Mouse (Mus musculus): ENCODE measurements around the gene Sh3bp5. TPM values are rescaled to one million over a fixed set of nuclear protein-coding genes. Genes with fewer than 3 reads are reported as not detected.
"Not testable (repeated sequence)": the region's sequence is repeated elsewhere in the genome, so short reads cannot be mapped to it uniquely, and the experiment has no call there.

Gene Sh3bp5
- polyA plus RNA-seq, 1 experiment from 2014 or later = 26.7 TPM

DNA sequence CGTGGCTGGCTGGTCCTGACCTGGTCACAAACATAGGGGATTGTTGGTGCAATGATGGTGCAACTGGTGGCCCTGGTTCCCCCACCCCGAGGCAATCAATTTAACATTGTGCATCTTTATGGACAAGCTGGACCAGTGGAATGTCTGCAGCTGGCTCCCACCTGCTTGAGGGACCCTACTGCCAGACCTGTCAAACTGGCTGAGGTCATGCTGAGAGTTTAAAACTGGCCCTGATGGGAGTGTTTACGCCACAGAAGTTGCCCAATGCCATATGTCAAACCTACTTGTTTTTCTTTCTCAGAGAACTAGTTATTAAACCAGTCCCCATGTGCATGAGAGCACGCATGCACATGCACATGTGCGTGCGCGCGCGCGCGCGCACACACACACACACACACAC lies 22.1 kb upstream of the Sh3bp5 start:
- DNase-seq (ENCODE audit: low spot score) = peak; percentile 57
- H3K9ac ChIP-seq (ENCODE audit: low read length) = no peak overlapping the region
- peak overlapping the region; percentile 59; the same call in 1 of the 2 replicates for H3K27ac ChIP-seq (replicated peaks; ENCODE audit: low read depth, low read length)

DNA sequence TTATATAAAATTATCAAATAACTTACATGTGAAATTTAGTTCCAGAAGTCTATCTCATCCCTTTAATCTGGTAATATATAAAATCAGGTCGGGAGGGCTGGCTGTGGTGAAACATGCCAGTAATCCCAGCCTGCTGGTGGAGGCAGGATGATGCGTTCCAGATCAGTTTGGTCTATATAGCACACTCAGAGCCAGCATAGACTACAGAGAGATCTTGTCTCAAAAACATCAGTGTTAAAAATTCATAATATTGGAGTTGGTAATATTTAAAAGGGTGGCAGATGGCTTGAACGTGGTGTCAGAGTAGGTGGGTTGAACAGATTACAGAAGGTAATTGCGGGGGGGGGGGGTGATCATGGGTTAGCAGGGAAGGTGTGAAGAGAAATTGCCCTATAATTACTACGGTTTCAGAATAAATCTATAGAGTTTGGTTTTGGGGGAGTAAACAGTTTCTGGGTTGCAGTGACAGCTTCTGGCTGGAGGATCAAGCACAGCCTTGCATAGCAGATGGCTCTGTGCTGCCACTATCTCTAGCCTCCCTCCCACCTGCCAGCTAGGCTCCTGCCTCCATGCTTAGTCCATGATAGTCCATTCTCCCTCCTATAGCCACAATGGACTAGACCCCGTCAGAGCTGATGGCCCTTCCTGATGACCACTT lies 20.3 kb upstream of the Sh3bp5 start:
- H3K9me3 ChIP-seq (ENCODE audit: control insufficient read depth, low read length) = no peaks in the 10 kb centered on the region
- H3K4me1 ChIP-seq (ENCODE audit: control insufficient read depth, insufficient read depth, low read length) = peaks cover 12% of the 10 kb centered on the region
- 85% methylated on average over 6 of the region's 6 CpGs for WGBS
- ATAC-seq (ENCODE audit: insufficient number of reproducible peaks, low FRiP score, low TSS enrichment, low read depth) (no peak), DNase-seq (ENCODE audit: low spot score) (no peak)
- H3K36me3 ChIP-seq (ENCODE audit: control insufficient read depth, insufficient read depth, low read length) = no peaks in the 10 kb centered on the region
- no peaks in the 10 kb centered on the region for H3K27me3 ChIP-seq (ENCODE audit: control insufficient read depth, insufficient read depth, low read length)
- H3K4me2 ChIP-seq (ENCODE audit: low read depth, severe bottlenecking) = no peak overlapping the region
- no peak overlapping the region for H3K27ac ChIP-seq (replicated peaks; ENCODE audit: low read depth, low read length)
- no peak overlapping the region for H3K4me3 ChIP-seq (ENCODE audit: low read depth, low read length)
- H3K9ac ChIP-seq (ENCODE audit: low read length) = no peak overlapping the region

More for the DNA sequence above, 22.1 kb upstream of the Sh3bp5 start:
- Histone ChIP-seq H3K27me3 (ENCODE audit: control insufficient read depth, insufficient read depth, low read length) (no peaks in the 10 kb centered on the region), H3K4me3 (ENCODE audit: low read depth, low read length) (no peak overlapping the region), H3K36me3 (ENCODE audit: control insufficient read depth, insufficient read depth, low read length) (no peaks in the 10 kb centered on the region), H3K4me1 (ENCODE audit: control insufficient read depth, insufficient read depth, low read length) (peaks cover 12% of the 10 kb centered on the region), H3K9me3 (ENCODE audit: control insufficient read depth, low read length) (no peaks in the 10 kb centered on the region), H3K4me2 (ENCODE audit: low read depth, severe bottlenecking) (no peak overlapping the region)
- no peak for ATAC-seq (ENCODE audit: insufficient number of reproducible peaks, low FRiP score, low TSS enrichment, low read depth)
- WGBS = 75% methylated on average over 12 of the region's 12 CpGs

DNA sequence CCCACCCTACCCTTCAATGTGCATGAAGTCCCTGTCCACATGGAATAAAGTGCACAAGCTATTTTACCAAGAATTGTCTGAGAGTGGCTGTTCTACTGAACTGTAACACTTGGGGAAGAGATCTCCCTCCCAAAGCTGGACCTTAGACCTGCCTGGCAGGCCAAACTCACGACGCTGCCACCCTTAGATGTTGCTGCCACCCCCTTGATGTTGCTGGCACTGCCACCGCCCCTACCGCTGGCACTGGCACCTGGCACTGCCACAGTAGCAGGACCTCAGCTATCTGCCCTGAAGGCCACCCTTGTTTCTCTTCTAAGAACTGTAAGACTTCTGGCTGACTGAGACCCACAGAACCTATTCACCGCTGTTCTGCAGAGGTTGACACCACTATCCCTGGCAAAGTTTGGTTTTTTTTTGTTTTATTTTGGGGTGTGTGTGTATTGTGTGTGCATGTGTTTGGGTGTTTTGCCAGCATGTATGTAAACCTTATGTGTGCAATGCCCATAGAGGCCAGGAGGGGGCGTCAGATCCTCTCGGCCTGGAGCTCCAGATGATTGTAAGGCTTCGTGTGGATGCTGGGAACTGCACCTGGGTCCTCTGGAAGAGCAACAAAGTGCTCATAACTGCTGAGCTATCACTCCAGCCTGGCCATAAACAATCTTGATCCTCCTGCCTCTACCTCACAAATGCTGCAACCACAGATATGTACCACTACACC lies 19.1 kb upstream of the Sh3bp5 start:
- no peak overlapping the region for H3K4me2 ChIP-seq (ENCODE audit: low read depth, severe bottlenecking)
- no peak overlapping the region for H3K27ac ChIP-seq (replicated peaks; ENCODE audit: low read depth, low read length)
- no peak overlapping the region for H3K9ac ChIP-seq (ENCODE audit: low read length)
- ATAC-seq (ENCODE audit: insufficient number of reproducible peaks, low FRiP score, low TSS enrichment, low read depth) (no peak), DNase-seq (ENCODE audit: low spot score) (no peak)
- H3K9me3 ChIP-seq (ENCODE audit: control insufficient read depth, low read length) = no peaks in the 10 kb centered on the region
- peaks cover 12% of the 10 kb centered on the region for H3K4me1 ChIP-seq (ENCODE audit: control insufficient read depth, insufficient read depth, low read length)
- 82% methylated on average over 8 of the region's 8 CpGs for WGBS
- H3K4me3 ChIP-seq (ENCODE audit: low read depth, low read length) = no peak overlapping the region
- H3K27me3 ChIP-seq (ENCODE audit: control insufficient read depth, insufficient read depth, low read length) = no peaks in the 10 kb centered on the region
- H3K36me3 ChIP-seq (ENCODE audit: control insufficient read depth, insufficient read depth, low read length) = no peaks in the 10 kb centered on the region

DNA sequence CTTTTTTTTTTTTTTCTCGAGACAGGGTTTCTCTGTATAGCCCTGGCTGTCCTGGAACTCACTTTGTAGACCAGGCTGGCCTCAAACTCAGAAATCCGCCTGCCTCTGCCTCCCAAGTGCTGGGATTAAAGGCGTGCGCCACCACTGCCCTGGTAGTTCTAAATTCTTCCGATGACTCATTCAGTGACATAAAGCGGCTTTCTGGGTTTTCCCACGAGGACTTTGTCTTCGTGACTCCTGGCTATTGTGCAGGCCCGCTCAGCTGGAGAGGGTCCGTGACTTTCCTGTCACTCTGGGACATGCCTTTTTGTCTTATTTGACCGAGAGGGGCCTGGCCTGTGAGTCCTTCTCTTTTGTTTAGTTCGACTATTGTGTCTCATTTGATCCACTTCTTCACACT lies 18.1 kb upstream of the Sh3bp5 start:
- not testable (repeated sequence) for H3K4me3 ChIP-seq (ENCODE audit: low read depth, low read length); H3K9me3 ChIP-seq (ENCODE audit: control insufficient read depth, low read length); ATAC-seq (ENCODE audit: insufficient number of reproducible peaks, low FRiP score, low TSS enrichment, low read depth); DNase-seq (ENCODE audit: low spot score); H3K27ac ChIP-seq (replicated peaks; ENCODE audit: low read depth, low read length); H3K36me3 ChIP-seq (ENCODE audit: control insufficient read depth, insufficient read depth, low read length); H3K4me2 ChIP-seq (ENCODE audit: low read depth, severe bottlenecking); H3K27me3 ChIP-seq (ENCODE audit: control insufficient read depth, insufficient read depth, low read length); H3K9ac ChIP-seq (ENCODE audit: low read length)
- WGBS = 86% methylated on average over 12 of the region's 12 CpGs
- H3K4me1 ChIP-seq (ENCODE audit: control insufficient read depth, insufficient read depth, low read length) = peaks cover 14% of the 10 kb centered on the region

DNA sequence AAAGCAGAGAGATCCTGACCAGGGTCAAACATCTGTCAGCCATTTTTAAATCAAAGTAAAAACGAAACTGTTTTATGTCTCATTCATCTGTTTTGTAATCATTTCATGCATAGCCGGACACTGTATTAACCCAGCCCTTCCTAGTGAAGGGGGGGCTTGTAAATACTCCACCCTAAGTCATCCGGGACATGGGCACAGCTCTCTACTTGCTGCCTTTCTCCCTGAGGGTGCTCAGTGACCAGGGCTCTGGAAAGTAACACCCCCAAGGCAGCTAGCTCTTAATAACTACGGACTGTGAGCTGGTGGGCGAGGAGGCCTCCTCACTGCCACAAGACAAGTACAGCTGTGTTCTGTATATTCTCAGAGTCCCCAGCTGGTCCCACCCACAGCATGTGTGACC lies 13.1 kb upstream of the Sh3bp5 start:
- WGBS = 57% methylated on average over 5 of the region's 5 CpGs
- ATAC-seq (ENCODE audit: insufficient number of reproducible peaks, low FRiP score, low TSS enrichment, low read depth) (no peak), DNase-seq (ENCODE audit: low spot score) (no peak)
- Histone ChIP-seq H3K9ac (ENCODE audit: low read length) (no peak overlapping the region), H3K4me2 (ENCODE audit: low read depth, severe bottlenecking) (no peak overlapping the region), H3K9me3 (ENCODE audit: control insufficient read depth, low read length) (no peaks in the 10 kb centered on the region), H3K36me3 (ENCODE audit: control insufficient read depth, insufficient read depth, low read length) (no peaks in the 10 kb centered on the region), H3K27ac (replicated peaks; ENCODE audit: low read depth, low read length) (no peak overlapping the region), H3K27me3 (ENCODE audit: control insufficient read depth, insufficient read depth, low read length) (no peaks in the 10 kb centered on the region), H3K4me3 (ENCODE audit: low read depth, low read length) (no peak overlapping the region), H3K4me1 (ENCODE audit: control insufficient read depth, insufficient read depth, low read length) (0 out of 2 replicates have a peak, but pooled peaks cover 2% of the 10 kb centered on the region)

DNA sequence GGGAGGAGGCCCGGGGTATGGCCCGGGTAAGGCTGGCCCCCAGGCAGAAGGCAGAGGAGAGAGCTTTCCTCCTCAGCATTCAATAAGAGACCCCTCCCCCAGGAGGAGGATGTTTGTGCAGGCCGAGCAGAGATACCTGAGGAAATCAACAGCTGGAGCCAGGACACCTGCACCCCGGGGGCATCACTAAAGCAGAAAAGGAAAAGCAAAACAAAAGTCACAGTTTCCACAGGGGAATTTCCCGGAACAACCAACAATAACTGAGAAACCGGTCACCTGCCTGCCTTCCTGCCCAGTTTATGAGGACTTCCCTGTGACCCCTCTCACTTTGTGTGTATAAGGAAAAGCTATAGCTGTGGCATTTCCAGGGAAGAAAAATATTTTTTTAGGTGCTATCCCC lies 7.7 kb upstream of the Sh3bp5 start:
- no peak overlapping the region for H3K9ac ChIP-seq (ENCODE audit: low read length)
- 69% methylated on average over 6 of the region's 6 CpGs for WGBS

DNA sequence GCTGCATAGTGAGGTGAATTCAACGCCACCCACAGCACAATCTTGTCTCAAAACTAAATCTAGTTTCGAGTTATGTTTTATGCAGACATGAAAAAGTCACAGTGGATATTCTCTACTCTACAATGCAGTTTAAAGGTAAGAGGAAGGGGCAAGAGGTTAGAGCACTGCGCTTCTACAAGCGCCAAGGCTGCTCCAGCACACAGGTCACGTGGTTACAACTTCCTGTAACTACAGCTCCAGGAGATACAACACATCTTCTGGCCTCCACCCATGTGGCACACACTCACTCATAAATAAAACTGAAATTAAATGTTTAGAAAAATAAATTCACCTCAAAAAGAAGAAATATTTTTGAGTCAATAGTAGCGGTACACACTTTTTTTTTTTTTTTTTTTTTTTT lies 4.8 kb upstream of the Sh3bp5 start:
- Histone ChIP-seq H3K9me3 (ENCODE audit: control insufficient read depth, low read length) (no peaks in the 10 kb centered on the region), H3K4me3 (ENCODE audit: low read depth, low read length) (no peak overlapping the region), H3K4me2 (ENCODE audit: low read depth, severe bottlenecking) (no peak overlapping the region), H3K27ac (replicated peaks; ENCODE audit: low read depth, low read length) (no peak overlapping the region), H3K9ac (ENCODE audit: low read length) (no peak overlapping the region), H3K36me3 (ENCODE audit: control insufficient read depth, insufficient read depth, low read length) (no peaks in the 10 kb centered on the region), H3K4me1 (ENCODE audit: control insufficient read depth, insufficient read depth, low read length) (no peaks in the 10 kb centered on the region), H3K27me3 (ENCODE audit: control insufficient read depth, insufficient read depth, low read length) (no peaks in the 10 kb centered on the region)
- DNase-seq (ENCODE audit: low spot score) = no peak
- no peak for ATAC-seq (ENCODE audit: insufficient number of reproducible peaks, low FRiP score, low TSS enrichment, low read depth)
- 87% methylated on average over 6 of the region's 6 CpGs for WGBS

More for the DNA sequence above, 7.7 kb upstream of the Sh3bp5 start:
- Histone ChIP-seq H3K9me3 (ENCODE audit: control insufficient read depth, low read length) (no peaks in the 10 kb centered on the region), H3K27ac (replicated peaks; ENCODE audit: low read depth, low read length) (no peak overlapping the region), H3K4me3 (ENCODE audit: low read depth, low read length) (no peak overlapping the region), H3K36me3 (ENCODE audit: control insufficient read depth, insufficient read depth, low read length) (no peaks in the 10 kb centered on the region), H3K27me3 (ENCODE audit: control insufficient read depth, insufficient read depth, low read length) (no peaks in the 10 kb centered on the region), H3K4me1 (ENCODE audit: control insufficient read depth, insufficient read depth, low read length) (no peaks in the 10 kb centered on the region), H3K4me2 (ENCODE audit: low read depth, severe bottlenecking) (no peak overlapping the region)
- DNase-seq (ENCODE audit: low spot score) = no peak
- ATAC-seq (ENCODE audit: insufficient number of reproducible peaks, low FRiP score, low TSS enrichment, low read depth) = no peak

DNA sequence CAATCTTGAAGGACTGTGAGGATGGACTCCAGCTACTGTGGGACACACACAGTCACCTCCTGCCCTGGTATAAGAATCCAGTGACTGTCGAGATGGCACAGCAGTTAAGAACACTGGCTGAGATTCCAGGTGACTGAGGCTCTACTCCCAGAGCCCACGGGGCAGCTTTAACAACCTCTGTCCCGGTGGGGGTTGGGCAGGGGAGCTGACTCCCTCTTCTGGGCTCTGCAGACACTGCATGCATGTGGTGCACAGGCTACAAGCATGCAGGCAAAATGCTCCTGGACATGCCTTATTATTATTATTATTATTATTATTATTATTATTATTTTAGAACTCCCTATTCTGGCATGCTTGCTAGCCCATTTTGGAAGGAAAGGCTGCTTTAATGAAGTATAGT lies 4.4 kb upstream of the Sh3bp5 start:
- ATAC-seq (ENCODE audit: insufficient number of reproducible peaks, low FRiP score, low TSS enrichment, low read depth) (no peak), DNase-seq (ENCODE audit: low spot score) (no peak)
- WGBS = 21% methylated on average over 3 of the region's 3 CpGs
- H3K4me2 ChIP-seq (ENCODE audit: low read depth, severe bottlenecking) = no peak overlapping the region
- H3K9me3 ChIP-seq (ENCODE audit: control insufficient read depth, low read length) = no peaks in the 10 kb centered on the region
- no peak overlapping the region for H3K27ac ChIP-seq (replicated peaks; ENCODE audit: low read depth, low read length)
- H3K4me3 ChIP-seq (ENCODE audit: low read depth, low read length) = no peak overlapping the region
- no peaks in the 10 kb centered on the region for H3K27me3 ChIP-seq (ENCODE audit: control insufficient read depth, insufficient read depth, low read length)
- no peak overlapping the region for H3K9ac ChIP-seq (ENCODE audit: low read length)
- H3K4me1 ChIP-seq (ENCODE audit: control insufficient read depth, insufficient read depth, low read length) = no peaks in the 10 kb centered on the region
- H3K36me3 ChIP-seq (ENCODE audit: control insufficient read depth, insufficient read depth, low read length) = no peaks in the 10 kb centered on the region

Measured in limb, embryonic 11.5 days (tissue).